Mouse (Mus musculus) midbrain, embryonic 15.5 days (tissue): ENCODE measurements around the gene Gm44973. TPM values are rescaled to one million over a fixed set of nuclear protein-coding genes. Genes with fewer than 3 reads are reported as not detected.

Experiments
- ATAC-seq: fragments of 200-750 bp; cut with Nextera tagmentation; replicated peaks from 2 replicates; pipeline ENCODE4 v1.8.0; 2017; ENCODE audit warnings: moderate TSS enrichment
- H3K27ac ChIP-seq: fragments of 300-500 bp; sonication (generic); 2 replicates; pipeline ENCODE4 v1.5.1; 2015; ENCODE audit warnings: mild to moderate bottlenecking, inconsistent platforms
- H3K27me3 ChIP-seq: fragments of 300-500 bp; sonication (generic); replicated peaks from 2 replicates; pipeline ENCODE4 v1.6.1; 2015; ENCODE audit warnings: inconsistent platforms
- H3K36me3 ChIP-seq: fragments of 300-500 bp; sonication (generic); replicated peaks from 2 replicates; pipeline ENCODE4 v1.6.1; 2015; ENCODE audit warnings: inconsistent platforms
- H3K4me1 ChIP-seq: fragments of 300-500 bp; sonication (generic); 2 replicates; pipeline ENCODE4 v1.6.1; 2015; ENCODE audit warnings: inconsistent platforms
- H3K4me2 ChIP-seq: fragments of 300-500 bp; sonication (generic); 2 replicates; pipeline ENCODE4 v1.6.1; 2015; ENCODE audit warnings: inconsistent platforms, mild to moderate bottlenecking, moderate library complexity
- H3K4me3 ChIP-seq: fragments of 300-500 bp; sonication (generic); 2 replicates; pipeline ENCODE4 v1.5.1; 2015; ENCODE audit warnings: mild to moderate bottlenecking, inconsistent platforms
- H3K9ac ChIP-seq: fragments of 300-500 bp; sonication (generic); 2 replicates; pipeline ENCODE4 v1.6.1; 2015; ENCODE audit warnings: mild to moderate bottlenecking, inconsistent platforms
- H3K9me3 ChIP-seq: fragments of 300-500 bp; sonication (generic); 2 replicates; pipeline ENCODE4 v1.6.1; 2016; ENCODE audit warnings: inconsistent platforms
- WGBS: fragments of 180-500 bp; shearing (Covaris S2); methylation state at CpG from one replicate; pipeline ENCODE4 v1.1.7; 2015; ENCODE audit warnings: mixed read lengths; 5-methylcytosine and 5-hydroxymethylcytosine counted together
- polyA plus RNA-seq: library from polyadenylated mRNA; unstranded; fragments of >200 nt; fragmentation: Nextera tagmentation; extraction: Ambion mirVana; gene quantifications from 2 replicates; pipeline ENCODE4 v1.2.1, GENCODE M21; 2015

Gene Gm44973
- polyA plus RNA-seq, 1 experiment from 2014 or later: 1.2 TPM

DNA sequence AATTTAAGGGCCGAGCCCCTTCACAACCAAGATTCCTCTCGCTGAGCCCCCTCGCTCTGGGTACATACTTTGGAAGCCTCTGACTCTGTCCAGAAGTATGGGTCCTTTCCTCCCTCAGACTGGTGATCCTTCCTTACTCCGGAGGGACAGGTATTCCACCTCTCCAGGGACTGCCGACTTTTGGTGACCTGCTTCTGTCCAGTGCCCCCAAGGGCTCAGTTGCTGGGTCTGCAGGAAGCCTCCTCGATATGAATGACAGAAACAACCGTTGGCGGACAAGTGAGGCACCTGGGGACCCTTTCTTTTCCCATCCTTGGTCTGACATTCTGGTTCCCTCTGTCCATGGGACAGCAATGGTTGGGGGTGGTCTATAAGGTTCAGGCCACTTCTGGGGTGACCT, 42.1 kb downstream of the Gm44973 start:
- Histone ChIP-seq H3K27ac (peak overlapping the region; percentile 82; the same call in 1 of the 2 replicates), H3K4me1 (peaks cover 76% of the 10 kb centered on the region), H3K36me3 (no peaks in the 10 kb centered on the region), H3K27me3 (peaks cover 31% of the 10 kb centered on the region), H3K9me3 (no peaks in the 10 kb centered on the region), H3K4me3 (peak overlapping the region; percentile 67), H3K4me2 (peak overlapping the region; percentile 63), H3K9ac (peak overlapping the region; percentile 76)
- ATAC-seq: no peak
- 30% methylated on average over 8 of the region's 8 CpGs for WGBS

DNA sequence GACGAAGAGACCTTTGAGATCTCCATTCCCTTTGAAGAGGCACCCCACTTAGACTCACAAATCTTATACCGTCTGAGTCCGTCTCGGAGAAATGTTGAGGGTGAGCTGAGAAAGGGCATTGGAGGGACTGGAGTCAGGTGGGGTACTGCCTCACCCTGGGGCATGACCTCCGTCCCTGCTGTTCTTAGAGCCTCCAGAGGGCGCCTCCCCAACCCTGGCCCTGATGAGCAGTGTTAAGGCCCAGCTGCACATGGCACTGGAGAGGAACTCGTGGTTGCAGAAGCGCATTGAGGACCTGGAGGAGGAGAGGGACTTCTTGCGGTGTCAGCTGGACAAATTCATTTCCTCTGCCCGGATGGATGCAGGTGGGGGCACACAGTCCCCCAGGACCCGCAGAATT, 42.5 kb downstream of the Gm44973 start:
- Histone ChIP-seq H3K4me3 (peak overlapping the region; percentile 67), H3K36me3 (no peaks in the 10 kb centered on the region), H3K4me2 (peak overlapping the region; percentile 63), H3K9me3 (no peaks in the 10 kb centered on the region), H3K27me3 (peaks cover 30% of the 10 kb centered on the region), H3K9ac (peak overlapping the region; percentile 76), H3K27ac (no peak overlapping the region; the same call in 1 of the 2 replicates), H3K4me1 (peaks cover 72% of the 10 kb centered on the region)
- WGBS: 32% methylated on average over 11 of the region's 11 CpGs
- no peak for ATAC-seq

DNA sequence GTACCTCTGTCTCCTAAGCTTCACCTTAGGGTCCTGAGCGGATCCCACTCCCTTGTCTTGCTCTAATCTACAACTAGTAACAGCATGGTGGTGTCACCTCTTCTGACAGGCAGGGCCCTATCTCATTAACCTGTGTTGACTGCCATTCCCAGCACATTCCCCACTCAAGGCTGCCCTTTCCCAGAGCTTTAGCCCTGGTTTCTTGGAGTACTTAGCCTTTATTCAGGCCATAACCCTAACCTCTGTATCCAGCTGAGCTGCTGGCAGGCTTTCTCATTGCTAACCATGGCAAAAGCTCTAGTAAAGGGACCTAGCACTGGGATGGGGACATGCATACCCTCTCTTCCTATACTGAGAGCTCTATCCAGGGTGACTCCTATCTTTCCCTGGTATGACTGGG, 43.3 kb downstream of the Gm44973 start:
- 91% methylated on average over 1 of the region's 1 CpGs for WGBS
- no peak overlapping the region for H3K9ac ChIP-seq
- H3K27ac ChIP-seq: no peak overlapping the region
- H3K4me2 ChIP-seq: no peak overlapping the region
- H3K36me3 ChIP-seq: no peaks in the 10 kb centered on the region
- no peaks in the 10 kb centered on the region for H3K9me3 ChIP-seq
- peaks cover 22% of the 10 kb centered on the region for H3K27me3 ChIP-seq
- no peak for ATAC-seq
- H3K4me1 ChIP-seq: peaks cover 71% of the 10 kb centered on the region
- H3K4me3 ChIP-seq: no peak overlapping the region; the same call in 1 of the 2 replicates

GRCm38 (mm10) chr7:5059421-5059820, 44.1 kb downstream of the Gm44973 start:
- no peak for ATAC-seq
- WGBS: 94% methylated on average over 12 of the region's 12 CpGs

DNA sequence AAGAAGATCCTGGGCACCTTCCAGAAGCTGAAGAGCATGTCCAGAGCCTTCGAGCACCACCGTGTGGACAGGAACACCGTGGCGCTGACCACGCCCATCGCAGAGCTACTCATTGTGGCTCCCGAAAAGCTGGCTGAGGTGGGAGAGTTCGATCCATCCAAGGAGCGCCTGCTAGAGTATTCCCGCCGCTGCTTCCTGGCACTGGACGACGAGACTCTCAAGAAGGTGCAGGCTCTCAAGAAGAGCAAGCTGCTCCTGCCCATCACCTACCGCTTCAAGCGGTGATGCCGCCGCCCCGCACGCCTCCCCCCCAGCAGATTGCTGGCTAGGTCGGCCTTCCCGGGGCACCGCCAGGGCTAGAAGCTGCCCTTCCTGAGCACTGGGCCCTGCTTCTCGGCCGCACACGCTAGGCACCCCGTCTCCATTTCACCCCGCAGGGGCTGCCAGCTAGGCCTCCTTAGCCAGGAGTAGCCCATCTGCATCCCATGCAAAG, 45.0 kb downstream of the Gm44973 start:
- Histone ChIP-seq H3K27me3 (peaks cover 6% of the 10 kb centered on the region), H3K27ac (peak overlapping the region; percentile 99), H3K9me3 (no peaks in the 10 kb centered on the region), H3K4me2 (peak overlapping the region; percentile 89), H3K4me3 (peak overlapping the region; percentile 55), H3K36me3 (no peaks in the 10 kb centered on the region), H3K9ac (peak overlapping the region; percentile 88), H3K4me1 (peaks cover 67% of the 10 kb centered on the region)
- 0 out of 2 replicates have a peak, but pooled peaks have one; percentile 0 for ATAC-seq
- WGBS: 3% methylated on average over 27 of the region's 27 CpGs

More at GRCm38 (mm10) chr7:5059421-5059820, 44.1 kb downstream of the Gm44973 start:
- Histone ChIP-seq H3K4me2 (peak overlapping the region; percentile 89), H3K27me3 (peaks cover 15% of the 10 kb centered on the region), H3K27ac (peak overlapping the region; percentile 99; the same call in 1 of the 2 replicates), H3K9me3 (no peaks in the 10 kb centered on the region), H3K4me3 (no peak overlapping the region), H3K36me3 (no peaks in the 10 kb centered on the region), H3K4me1 (peaks cover 71% of the 10 kb centered on the region), H3K9ac (peak overlapping the region; percentile 88; the same call in 1 of the 2 replicates)

DNA sequence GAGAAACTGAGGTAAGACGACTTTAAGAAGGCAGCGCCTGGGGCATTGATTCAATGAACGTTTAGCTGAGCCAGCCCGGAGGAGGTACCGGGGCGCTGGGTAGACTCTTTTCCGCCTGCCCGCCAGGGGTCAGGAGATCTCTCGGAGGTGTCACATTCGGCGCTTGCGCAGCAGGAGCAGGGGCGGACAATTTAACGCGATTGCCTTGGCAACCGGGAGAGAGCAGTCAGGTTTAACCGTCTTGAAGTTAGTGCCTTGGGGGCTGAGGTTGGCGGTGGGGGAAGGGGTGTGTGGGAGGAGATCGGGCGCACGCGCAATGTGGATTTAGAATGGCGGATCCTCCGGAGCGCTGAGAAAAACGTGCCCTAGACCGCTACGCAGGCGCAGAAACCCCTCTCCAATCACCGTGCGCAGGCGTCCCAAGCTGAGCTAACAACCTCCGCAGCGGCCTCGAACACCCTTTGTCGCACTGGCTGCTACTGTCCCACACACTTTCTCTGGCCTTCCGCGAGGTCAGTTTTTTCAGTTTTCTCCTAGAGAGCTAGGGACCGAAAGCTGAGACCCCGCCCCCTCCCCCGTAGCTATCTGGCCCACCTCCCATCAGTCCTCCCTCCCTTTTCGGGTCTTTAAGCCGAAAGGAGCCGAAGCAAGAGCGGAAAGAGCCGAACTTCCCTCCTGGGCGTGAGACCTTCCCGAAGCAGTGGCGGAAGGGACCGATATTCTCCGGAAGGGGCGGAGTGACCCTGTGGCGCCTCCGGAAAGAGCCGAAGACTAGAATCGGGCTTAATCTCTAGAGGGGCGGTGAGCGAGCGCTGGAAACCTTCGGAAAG, 45.9 kb downstream of the Gm44973 start:
- Histone ChIP-seq H3K9ac (peak overlapping the region; percentile 88), H3K36me3 (no peaks in the 10 kb centered on the region), H3K4me2 (peak overlapping the region; percentile 89), H3K27ac (peak overlapping the region; percentile 99), H3K4me3 (peak overlapping the region; percentile 55), H3K9me3 (no peaks in the 10 kb centered on the region), H3K4me1 (peaks cover 67% of the 10 kb centered on the region), H3K27me3 (no peaks in the 10 kb centered on the region)
- under 1% methylated on average over 60 of the region's 60 CpGs for WGBS
- peak; percentile 91 for ATAC-seq

DNA sequence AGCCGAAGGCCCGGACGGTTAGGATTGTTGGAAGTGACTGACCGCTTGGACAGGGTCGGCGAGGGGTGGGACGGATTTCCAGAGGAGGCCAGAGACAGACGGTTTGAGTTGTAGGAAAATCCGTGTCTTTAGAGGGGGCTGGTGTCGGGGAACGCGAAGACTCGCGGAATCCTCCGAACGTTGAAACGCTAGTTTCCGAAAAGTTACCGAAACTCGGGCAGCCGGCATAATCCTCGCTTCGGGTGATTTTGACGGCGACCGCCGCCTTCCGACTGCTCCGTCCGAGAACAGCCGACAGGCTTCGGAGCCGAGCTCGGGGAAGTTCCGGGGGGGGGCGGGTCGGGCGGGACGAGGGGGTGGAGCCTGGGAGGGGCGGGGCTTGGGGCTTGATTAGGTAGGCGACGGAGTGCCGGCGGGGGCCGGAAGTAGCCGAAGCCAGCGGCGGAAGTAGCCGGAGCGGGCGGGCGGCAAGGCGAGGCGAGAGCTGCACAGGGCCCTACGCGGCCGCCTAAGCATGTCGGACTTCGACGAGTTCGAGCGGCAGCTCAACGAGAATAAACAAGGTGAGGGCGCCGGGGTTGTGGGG, 46.6 kb downstream of the Gm44973 start, which contains the start of gene U2af2:
Gene U2af2, plus strand, starts transcription at position 370 of the 586 bp plus-strand sequence.
- Histone ChIP-seq H3K27me3 (no peaks in the 10 kb centered on the region), H3K4me3 (peak within 1 kb of the TSS; percentile 55), H3K4me2 (peak within 1 kb of the TSS; percentile 89), H3K9ac (peak within 1 kb of the TSS; percentile 88), H3K9me3 (no peaks in the 10 kb centered on the region), H3K4me1 (peaks cover 67% of the 10 kb centered on the region), H3K27ac (peak within 1 kb of the TSS; percentile 99), H3K36me3 (no peaks in the 10 kb centered on the region)
- ATAC-seq: peak; percentile 79
- WGBS: under 1% methylated on average over 65 of the region's 65 CpGs

- Histone ChIP-seq H3K9ac (peak overlapping the region; percentile 88), H3K9me3 (no peaks in the 10 kb centered on the region), H3K36me3 (0 out of 2 replicates have a peak, but pooled peaks cover 3% of the 10 kb centered on the region), H3K4me3 (peak overlapping the region; percentile 55), H3K4me1 (peaks cover 62% of the 10 kb centered on the region), H3K27me3 (no peaks in the 10 kb centered on the region), H3K27ac (peak overlapping the region; percentile 99), H3K4me2 (peak overlapping the region; percentile 89)
- under 1% methylated on average over 50 of the region's 51 CpGs for WGBS
- peak; percentile 16 for ATAC-seq
Measured at GRCm38 (mm10) chr7:5062360-5063001, 47.2 kb downstream of the Gm44973 start.

- Histone ChIP-seq H3K27me3 (no peaks in the 10 kb centered on the region), H3K4me1 (peaks cover 40% of the 10 kb centered on the region), H3K36me3 (peaks cover 26% of the 10 kb centered on the region), H3K9ac (no peak overlapping the region), H3K4me3 (no peak overlapping the region), H3K27ac (no peak overlapping the region), H3K9me3 (no peaks in the 10 kb centered on the region), H3K4me2 (peak overlapping the region; percentile 89; the same call in 1 of the 2 replicates)
- no peak for ATAC-seq
- 95% methylated on average over 6 of the region's 6 CpGs for WGBS
Measured at GRCm38 (mm10) chr7:5064886-5065285, 49.6 kb downstream of the Gm44973 start.

DNA sequence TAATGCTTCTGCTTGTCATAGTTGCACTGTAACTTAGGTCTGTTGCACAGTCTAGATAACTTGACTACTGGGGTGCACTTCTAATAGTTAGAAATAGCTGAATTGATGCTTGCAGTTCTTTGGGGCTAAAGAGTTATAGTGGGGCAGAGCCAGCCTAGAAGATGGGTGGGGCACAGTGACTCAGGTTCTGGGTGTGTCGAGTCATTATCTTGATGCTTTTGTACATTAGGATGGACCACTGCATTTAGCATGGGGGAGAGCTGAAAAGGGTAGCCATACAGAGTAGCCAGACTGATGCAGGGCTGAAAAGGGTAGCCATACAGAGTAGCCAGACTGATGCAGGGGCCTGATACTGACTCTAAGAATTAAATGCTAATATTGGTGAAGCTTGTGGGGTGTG, 58.3 kb downstream of the Gm44973 start:
- no peak overlapping the region for H3K9ac ChIP-seq
- H3K4me2 ChIP-seq: no peak overlapping the region
- H3K36me3 ChIP-seq: peaks cover 87% of the 10 kb centered on the region
- no peak overlapping the region for H3K27ac ChIP-seq
- H3K4me3 ChIP-seq: no peak overlapping the region
- 90% methylated on average over 1 of the region's 1 CpGs for WGBS
- H3K9me3 ChIP-seq: no peaks in the 10 kb centered on the region
- no peaks in the 10 kb centered on the region for H3K4me1 ChIP-seq
- no peak for ATAC-seq
- no peaks in the 10 kb centered on the region for H3K27me3 ChIP-seq

DNA sequence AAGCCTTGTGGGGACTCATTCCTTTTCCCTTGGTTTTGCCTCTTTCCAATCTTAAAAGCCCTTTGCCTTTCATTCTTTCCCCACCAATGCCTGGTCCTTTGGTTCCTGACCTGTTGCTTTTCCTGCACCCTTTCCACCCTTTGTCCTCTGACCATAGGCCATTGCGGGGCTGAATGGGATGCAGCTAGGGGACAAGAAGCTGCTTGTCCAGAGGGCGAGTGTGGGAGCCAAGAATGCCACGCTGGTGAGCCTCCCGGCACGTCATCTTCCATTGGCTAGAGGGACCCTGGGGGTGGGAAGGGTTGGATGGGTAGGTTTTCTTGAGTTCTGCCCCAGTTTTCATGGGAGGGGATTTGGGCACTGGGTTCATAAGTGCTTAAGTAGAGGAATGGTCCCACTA, 59.7 kb downstream of the Gm44973 start:
- Histone ChIP-seq H3K4me1 (no peaks in the 10 kb centered on the region), H3K27ac (no peak overlapping the region), H3K36me3 (peaks cover 79% of the 10 kb centered on the region), H3K9me3 (no peaks in the 10 kb centered on the region), H3K4me2 (no peak overlapping the region), H3K27me3 (no peaks in the 10 kb centered on the region), H3K4me3 (no peak overlapping the region), H3K9ac (no peak overlapping the region)
- no peak for ATAC-seq
- 92% methylated on average over 5 of the region's 5 CpGs for WGBS

GRCm38 (mm10) chr7:5076931-5077330, 61.6 kb downstream of the Gm44973 start:
- ATAC-seq: no peak
- Histone ChIP-seq H3K4me2 (no peak overlapping the region), H3K9me3 (no peaks in the 10 kb centered on the region), H3K9ac (no peak overlapping the region), H3K27me3 (no peaks in the 10 kb centered on the region), H3K4me3 (no peak overlapping the region), H3K4me1 (peaks cover 13% of the 10 kb centered on the region), H3K27ac (no peak overlapping the region), H3K36me3 (peaks cover 63% of the 10 kb centered on the region)
- WGBS: 88% methylated on average over 2 of the region's 2 CpGs
